Mouse (Mus musculus) lung, postnatal 36 days (tissue): Measurements from ENCODE around the gene Slc15a5.

Experiments
- DNase-seq: peaks from one replicate; pipeline ENCODE4 v3.0.0; 2022; ENCODE audit warnings: mixed read lengths

Slc15a5 gene

GRCm38 (mm10) chr6:137960023-137960778 lies 119.5 kb downstream of the Slc15a5 start:
- no peak for DNase-seq

- no peak for DNase-seq
Observed at GRCm38 (mm10) chr6:137957630-137958029, 122.1 kb downstream of the Slc15a5 start.

- no peak for DNase-seq
Observed at GRCm38 (mm10) chr6:137956783-137957429, 122.8 kb downstream of the Slc15a5 start.

GRCm38 (mm10) chr6:137946520-137946919 lies 133.2 kb downstream of the Slc15a5 start:
- no peak for DNase-seq

- DNase-seq: no peak
Observed at GRCm38 (mm10) chr6:137940374-137941218, 139.1 kb downstream of the Slc15a5 start.

- DNase-seq: no peak
Observed at GRCm38 (mm10) chr6:137937541-137937940, 142.2 kb downstream of the Slc15a5 start.

GRCm38 (mm10) chr6:137936268-137936667 lies 143.4 kb downstream of the Slc15a5 start:
- DNase-seq: peak; percentile 48

GRCm38 (mm10) chr6:137935857-137936256 lies 143.9 kb downstream of the Slc15a5 start:
- no peak for DNase-seq

- DNase-seq: peak; percentile 76
Observed at GRCm38 (mm10) chr6:137935341-137935740, 144.4 kb downstream of the Slc15a5 start.

- no peak for DNase-seq
Observed at GRCm38 (mm10) chr6:137934545-137935298, 145.0 kb downstream of the Slc15a5 start.
